In genomic region chr6:145445811-145446500, GRCm38 (mm10) we compare ENCODE assay signal across 10 mouse cellular contexts.
DNase-seq lines count a peak whose midpoint lies in the region; ATAC-seq lines count a peak whose summit lies in the region.
"Had no signal": no experiment of that assay in that cellular context is flagged by ENCODE, and none has a peak within 500 bp of the region (broad histone marks: within the 10 kb centered on the region; RNA-seq: fewer than 3 reads in every experiment).

No protein-coding gene starts in this region.

- no peaks in the 10 kb centered on the region for H3K9me3 ChIP-seq in heart, embryonic 11.5 days (replicated peaks; ENCODE audit: control insufficient read depth, low read length)
- H3K9me3 ChIP-seq: forebrain, embryonic 13.5 days; midbrain, embryonic 12.5 days had no signal

- H3K27ac ChIP-seq in heart, embryonic 11.5 days (ENCODE audit: low read depth, low read length) = no peak overlapping the region
- H3K27ac ChIP-seq: forebrain, embryonic 13.5 days; midbrain, embryonic 12.5 days had no signal

- intact Hi-C loops in heart, postnatal 36 days (cut with DNase I) = no loop called here

- H3K9ac ChIP-seq in heart, embryonic 11.5 days (ENCODE audit: low read depth, low read length) = no peak overlapping the region
- H3K9ac ChIP-seq: forebrain, embryonic 13.5 days; midbrain, embryonic 12.5 days had no signal

- H3K4me1 ChIP-seq in heart, embryonic 11.5 days (ENCODE audit: control insufficient read depth, insufficient read depth, low read length) = peaks cover 21% of the 10 kb centered on the region; the same call in 1 of the 2 replicates
- H3K4me1 ChIP-seq: forebrain, embryonic 13.5 days; midbrain, embryonic 12.5 days had no signal

- no peaks in the 10 kb centered on the region for H3K36me3 ChIP-seq in heart, embryonic 11.5 days (ENCODE audit: control insufficient read depth, insufficient read depth, low read length)
- H3K36me3 ChIP-seq: midbrain, embryonic 12.5 days had no signal

- no peak for ATAC-seq in heart, embryonic 11.5 days (replicated peaks; ENCODE audit: insufficient number of reproducible peaks, low FRiP score, low TSS enrichment)
- ATAC-seq: forebrain, embryonic 13.5 days had no signal

- peak; percentile 96 for DNase-seq in heart, adult 11 months
- DNase-seq in urinary bladder, postnatal 36 days (ENCODE audit: low spot score in 2 of 2) = peak; percentile 12 to 32
- DNase-seq in urinary bladder, postnatal 10 days (ENCODE audit: low spot score) = no peak
- DNase-seq in heart, postnatal 36 days = peak; percentile 28 to 48
- DNase-seq in cerebellum, adult 8-10 months = no peak
- DNase-seq in retina, postnatal 1 day = no peak
- no peak for DNase-seq in embryo, embryonic 10.5 days (ENCODE audit: low spot score)

- no peaks in the 10 kb centered on the region for H3K27me3 ChIP-seq in heart, embryonic 11.5 days (ENCODE audit: control insufficient read depth, insufficient read depth, low read length)
- H3K27me3 ChIP-seq: forebrain, embryonic 13.5 days; midbrain, embryonic 12.5 days had no signal

- H3K4me2 ChIP-seq in heart, embryonic 11.5 days = no peak overlapping the region
- H3K4me2 ChIP-seq: forebrain, embryonic 13.5 days; midbrain, embryonic 12.5 days had no signal

- H3K4me3 ChIP-seq in heart, embryonic 11.5 days (ENCODE audit: low read depth, low read length) = no peak overlapping the region
- H3K4me3 ChIP-seq: forebrain, embryonic 13.5 days; midbrain, embryonic 12.5 days had no signal

- WGBS in heart, embryonic 11.5 days (ENCODE audit: insufficient replicate concordance) = 78% methylated on average over 8 of the region's 8 CpGs

Comparison
In these comparisons a context has a peak if more than half of its experiments do, and no peak if none do; other contexts are left out.
1. DNase-seq: peak in heart, adult 11 months (single experiment), urinary bladder, postnatal 36 days (2 of 2) and heart, postnatal 36 days (2 of 2); none in urinary bladder, postnatal 10 days (single experiment), cerebellum, adult 8-10 months (single experiment), retina, postnatal 1 day (single experiment) and embryo, embryonic 10.5 days (single experiment).